Mouse (Mus musculus): ENCODE results near the gene Magi2.

- TF ChIP-seq CTCF (IDR thresholded peaks at IDR 0.05; ENCODE audit: control insufficient read depth, insufficient read depth, insufficient read length) (no peak), MYOD1 (IDR thresholded peaks at IDR 0.05; ENCODE audit: control insufficient read depth, insufficient read length, low read depth) (no peak), CEBPB (IDR thresholded peaks at IDR 0.05; ENCODE audit: low read depth) (no peak), MYOG (IDR thresholded peaks at IDR 0.05; ENCODE audit: control insufficient read depth, extremely low read depth, insufficient read length) (no peak)
Measured at GRCm38 (mm10) chr5:20415320-20415719, 1188.5 kb downstream of the Magi2 start.

All from C2C12 (cell line).